Mouse (Mus musculus) naive thymus-derived CD4-positive, alpha-beta T cell, adult 2 months (primary cell): ENCODE data around the gene Ablim1.

Experiments
- DNase-seq: peaks from one replicate; pipeline ENCODE4 v3.0.0-alpha.2; 2011; ENCODE audit warnings: low read depth

The Ablim1 gene

DNA sequence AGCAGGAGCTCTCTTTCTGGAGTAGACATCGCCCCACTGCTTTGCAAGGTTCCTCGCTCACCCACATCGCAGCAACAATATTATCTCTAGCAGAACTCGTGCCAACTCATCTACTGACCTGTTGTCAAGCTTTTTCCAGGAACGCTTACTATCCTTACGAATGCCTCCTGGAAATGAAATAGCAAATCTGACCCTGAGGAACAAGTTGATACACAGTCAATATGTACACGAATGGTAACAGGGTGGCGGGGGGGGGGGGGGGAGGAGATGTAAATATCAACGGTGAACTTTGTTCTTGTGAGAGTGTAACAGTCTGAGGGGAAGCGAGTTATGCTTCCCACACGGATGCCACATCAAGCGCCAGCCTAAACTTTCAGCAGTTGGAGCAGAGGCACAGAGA, 56.9 kb downstream of the Ablim1 start:
- no peak for DNase-seq

DNA sequence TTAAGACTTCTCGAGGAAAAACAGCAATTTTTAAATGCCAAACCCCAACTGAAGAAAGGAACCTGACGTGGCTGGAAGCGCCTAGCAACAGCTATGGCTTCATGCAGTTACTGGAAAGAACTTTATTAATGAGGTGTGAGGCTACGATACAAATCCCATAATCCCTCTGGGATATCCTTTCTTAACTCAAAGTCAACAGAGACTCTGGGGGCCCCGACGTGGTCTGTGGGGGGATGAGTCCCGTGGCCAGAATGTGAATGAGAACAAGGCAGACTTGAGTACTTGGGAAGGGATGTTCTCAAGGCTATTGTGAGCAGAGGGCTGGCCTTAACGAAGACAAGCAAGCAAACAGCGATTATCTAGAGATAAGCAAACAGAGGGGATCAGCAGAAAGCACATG, 58.1 kb downstream of the Ablim1 start:
- no peak for DNase-seq

DNA sequence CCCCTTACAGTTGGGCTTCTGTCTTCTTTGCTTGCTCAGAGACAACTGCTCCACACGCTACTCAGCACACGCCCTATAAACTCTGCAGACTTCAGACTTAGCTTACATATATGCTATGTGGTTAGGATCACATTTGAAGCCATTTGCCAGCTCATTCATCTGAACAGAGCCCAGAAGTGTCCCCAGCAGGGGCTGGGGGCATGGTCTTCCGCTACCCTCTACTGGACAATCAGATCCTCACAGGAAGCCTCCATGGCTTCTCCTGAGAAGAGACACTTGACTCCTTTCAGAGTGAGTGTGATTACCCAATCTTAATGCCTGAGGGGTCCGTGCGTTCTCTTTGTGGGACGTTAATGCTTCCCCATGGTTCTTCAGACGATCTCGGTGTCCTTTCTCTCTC, 59.6 kb downstream of the Ablim1 start:
- DNase-seq: no peak

- DNase-seq: no peak
Observed at GRCm38 (mm10) chr19:57252692-57253448, 61.8 kb downstream of the Ablim1 start.

- DNase-seq: no peak
Observed at GRCm38 (mm10) chr19:57248781-57249180, 65.9 kb downstream of the Ablim1 start.

GRCm38 (mm10) chr19:57247221-57247620, 67.5 kb downstream of the Ablim1 start:
- no peak for DNase-seq

- DNase-seq: no peak
Observed at GRCm38 (mm10) chr19:57244281-57244680, 70.4 kb downstream of the Ablim1 start.

DNA sequence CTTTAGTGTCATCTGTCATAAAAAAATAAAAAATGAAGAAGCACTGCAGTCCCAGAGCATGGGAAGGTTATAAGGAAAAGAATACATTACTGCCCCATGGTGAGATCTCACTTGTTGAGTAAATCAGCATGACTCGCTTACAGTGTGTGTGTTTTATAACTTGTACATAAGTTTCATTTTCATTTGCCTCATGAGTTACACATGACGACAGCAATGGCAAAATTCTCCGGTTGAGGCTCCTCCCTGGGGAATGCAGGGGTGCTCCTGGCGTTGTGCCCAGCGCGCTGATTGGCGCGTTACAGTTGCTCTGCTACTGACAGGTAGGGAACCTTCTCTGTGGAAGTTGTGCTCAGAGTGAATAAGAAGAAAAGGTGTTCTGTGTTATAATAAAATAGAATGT, 71.1 kb downstream of the Ablim1 start:
- DNase-seq: no peak

GRCm38 (mm10) chr19:57243191-57243590, 71.5 kb downstream of the Ablim1 start:
- peak; percentile 7 for DNase-seq

DNA sequence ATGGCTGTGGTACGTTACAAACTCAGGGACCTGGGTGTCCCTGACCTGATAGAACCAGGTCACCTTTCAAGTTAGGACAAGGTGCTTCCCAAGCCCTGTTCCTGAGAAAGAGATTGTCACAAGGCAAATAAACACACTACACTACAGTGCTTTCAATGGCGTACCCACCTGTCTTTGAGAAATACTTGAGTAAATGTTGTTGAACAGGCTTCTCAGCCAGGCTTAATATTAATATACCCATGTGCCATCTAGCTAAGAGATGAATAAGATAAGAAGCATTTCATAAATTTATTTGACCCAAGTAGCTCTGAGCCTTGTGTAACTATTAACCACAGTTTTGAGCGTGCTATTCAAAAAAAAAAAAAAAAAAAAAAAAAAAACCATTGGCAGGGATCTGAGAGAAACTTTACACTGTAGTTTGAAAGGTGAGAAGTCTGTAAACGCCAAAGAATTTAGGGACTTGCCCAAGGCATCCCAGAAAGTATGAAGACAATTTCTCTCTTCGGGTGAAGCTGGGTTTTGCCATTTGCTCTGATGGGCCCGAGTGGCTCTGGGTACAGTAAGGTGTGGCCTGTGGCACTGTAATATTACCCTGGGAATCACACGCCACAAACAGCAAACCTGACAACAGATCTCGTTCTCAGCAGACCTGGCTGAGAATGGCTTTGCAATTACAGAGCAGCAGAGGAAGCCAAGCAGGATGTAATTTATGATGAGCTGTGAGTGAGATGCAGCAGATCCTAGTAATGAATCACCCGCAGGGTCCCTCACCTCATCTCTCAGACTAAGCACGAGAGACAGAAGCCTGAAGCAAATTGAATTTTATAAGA, 73.1 kb downstream of the Ablim1 start:
- no peak for DNase-seq

DNA sequence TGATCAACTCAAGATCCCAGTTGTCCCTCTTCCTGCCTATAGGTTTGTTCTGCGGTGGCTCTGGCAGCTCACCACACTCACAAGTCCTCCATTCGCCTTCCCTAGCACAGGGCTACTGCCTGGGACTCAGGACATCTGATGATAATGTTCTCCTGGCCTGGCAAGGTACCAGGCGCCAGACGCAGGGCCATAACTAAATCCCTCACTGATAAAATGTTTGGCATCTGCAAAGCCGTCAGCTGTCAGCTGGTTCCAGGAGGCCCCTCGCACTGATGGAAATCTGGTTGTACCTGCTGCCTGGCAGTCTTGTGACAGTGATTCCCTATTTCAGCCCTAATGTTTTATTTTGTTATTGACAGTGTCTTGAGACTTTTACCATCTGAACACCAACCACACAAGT, 74.5 kb downstream of the Ablim1 start:
- no peak for DNase-seq

DNA sequence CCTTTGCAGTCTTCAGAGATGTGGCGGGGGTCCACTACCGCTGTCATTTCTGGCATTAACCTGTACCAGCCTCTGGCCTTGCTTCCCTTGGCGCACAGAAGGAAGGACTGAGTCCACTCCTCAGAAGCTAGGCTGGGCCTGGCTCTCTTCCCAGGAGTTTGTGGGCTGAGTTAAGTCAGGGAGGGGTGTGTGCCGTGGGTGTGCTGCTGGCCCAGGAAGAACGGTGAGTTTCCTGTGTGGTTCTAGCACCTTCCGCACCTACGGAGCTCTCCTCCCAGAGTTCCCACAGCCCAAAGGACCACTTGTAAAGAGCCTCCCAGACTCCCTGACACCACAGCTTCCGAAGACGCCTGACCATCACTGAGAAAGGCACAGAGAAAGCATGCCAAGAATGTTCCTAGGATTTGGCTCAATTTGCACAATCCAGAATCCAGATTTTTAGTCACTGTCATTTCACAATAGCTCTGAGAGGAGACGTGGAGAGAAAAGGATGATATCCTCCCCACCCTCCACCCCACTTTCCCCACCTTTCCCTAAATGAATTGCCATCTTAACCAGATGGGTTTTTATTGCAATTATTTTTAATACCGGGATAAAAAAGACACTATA, 75.4 kb downstream of the Ablim1 start:
- DNase-seq: no peak

- DNase-seq: no peak
Observed at GRCm38 (mm10) chr19:57238461-57238860, 76.3 kb downstream of the Ablim1 start.

- no peak for DNase-seq
Observed at GRCm38 (mm10) chr19:57237534-57237933, 77.2 kb downstream of the Ablim1 start.

GRCm38 (mm10) chr19:57236647-57237046, 78.1 kb downstream of the Ablim1 start:
- DNase-seq: no peak

- no peak for DNase-seq
Observed at GRCm38 (mm10) chr19:57235931-57236330, 78.8 kb downstream of the Ablim1 start.

- no peak for DNase-seq
Observed at GRCm38 (mm10) chr19:57230996-57231395, 83.7 kb downstream of the Ablim1 start.

DNA sequence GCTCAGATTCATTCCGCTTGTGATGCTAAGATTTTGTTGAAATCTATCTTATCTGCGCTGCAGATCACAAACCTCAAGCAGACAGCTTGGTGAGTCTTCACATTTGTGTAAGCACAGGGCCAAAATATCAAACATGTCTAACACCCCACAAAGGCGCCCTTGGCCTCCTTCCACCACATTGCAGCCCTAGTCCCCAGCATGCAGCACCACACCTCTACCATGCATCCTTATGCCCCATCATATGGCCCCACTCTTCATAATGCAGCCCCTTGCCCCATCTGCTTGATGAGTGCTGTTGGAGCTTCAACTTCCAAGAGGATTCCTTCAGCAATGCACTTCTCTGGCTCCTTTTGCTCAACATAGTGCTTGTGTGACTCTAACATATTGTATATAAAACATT, 85.6 kb downstream of the Ablim1 start:
- DNase-seq: no peak

- DNase-seq: no peak
Observed at GRCm38 (mm10) chr19:57228576-57228975, 86.1 kb downstream of the Ablim1 start.

GRCm38 (mm10) chr19:57224390-57224789, 90.3 kb downstream of the Ablim1 start:
- no peak for DNase-seq

GRCm38 (mm10) chr19:57223686-57224085, 91.0 kb downstream of the Ablim1 start:
- no peak for DNase-seq

DNA sequence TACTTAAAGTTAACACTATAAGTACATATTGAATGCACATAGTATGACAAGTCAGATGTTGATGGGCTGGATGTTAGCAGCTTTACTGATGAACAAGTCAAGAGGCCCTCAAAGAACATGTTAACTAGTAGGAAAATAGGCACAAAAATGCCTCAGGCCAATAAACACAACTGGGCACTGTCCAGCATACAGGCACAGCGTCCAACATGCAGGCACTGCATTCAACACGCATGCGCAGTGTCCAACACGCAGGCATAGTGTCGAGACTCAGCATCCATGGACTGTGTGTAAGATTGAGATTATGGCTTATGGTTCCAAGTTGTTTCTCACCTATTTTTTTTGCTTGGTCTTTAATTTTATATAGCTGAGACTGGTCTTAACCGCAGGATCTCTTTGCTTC, 92.1 kb downstream of the Ablim1 start:
- DNase-seq: no peak

- no peak for DNase-seq
Observed at GRCm38 (mm10) chr19:57221684-57222235, 93.0 kb downstream of the Ablim1 start.
